Mouse (Mus musculus): ENCODE measurements around the gene Cadm2.

GRCm38 (mm10) chr16:67620826-67621505 is at the start of gene Cadm2:
- TF ChIP-seq CTCF (IDR thresholded peaks at IDR 0.05; ENCODE audit: borderline replicate concordance, extremely low read depth, insufficient read depth, insufficient read length) (no peak), POLR2A (IDR thresholded peaks at IDR 0.05; ENCODE audit: borderline replicate concordance, extremely low read depth, insufficient read depth, insufficient read length, poor library complexity, severe bottlenecking) (no peak)

All from brain, embryonic 14.5 days (tissue).